Mouse (Mus musculus) stomach, postnatal 0 days (tissue): ENCODE results near the gene Rab7b. TPM values are rescaled to one million over a fixed set of nuclear protein-coding genes. Genes with fewer than 3 reads are reported as not detected.

ENCODE experiments used
- ATAC-seq: fragments of 200-750 bp; cut with Nextera tagmentation; 2 replicates; pipeline ENCODE4 v1.8.0; 2017; ENCODE audit not compliant: low FRiP score, low TSS enrichment
- DNase-seq: peaks from one replicate; pipeline ENCODE4 v3.0.0-alpha.2; 2016; ENCODE audit warnings: low spot score
- H3K27ac ChIP-seq: fragments of 300-500 bp; sonication (generic); replicated peaks from 2 replicates; pipeline ENCODE4 v1.5.1; 2014; ENCODE audit warnings: mild to moderate bottlenecking, control low read depth
- H3K27me3 ChIP-seq: fragments of 300-500 bp; sonication (generic); 2 replicates; pipeline ENCODE4 v1.6.1; 2014; ENCODE audit warnings: low read length; ENCODE audit not compliant: control insufficient read depth, insufficient read depth
- H3K36me3 ChIP-seq: fragments of 300-500 bp; sonication (generic); 2 replicates; pipeline ENCODE4 v1.6.1; 2014; ENCODE audit warnings: low read length, mixed read lengths; ENCODE audit not compliant: control insufficient read depth, insufficient read depth
- H3K4me1 ChIP-seq: fragments of 300-500 bp; sonication (generic); replicated peaks from 2 replicates; pipeline ENCODE4 v1.6.1; 2014; ENCODE audit warnings: antibody characterized with exemption; ENCODE audit not compliant: control insufficient read depth, insufficient read depth
- H3K4me2 ChIP-seq: fragments of 300-500 bp; sonication (generic); replicated peaks from 2 replicates; pipeline ENCODE4 v1.6.1; 2014; ENCODE audit warnings: low read depth, mild to moderate bottlenecking, control low read depth, moderate library complexity
- H3K4me3 ChIP-seq: fragments of 300-500 bp; sonication (generic); 2 replicates; pipeline ENCODE4 v1.5.1; 2014; ENCODE audit warnings: low read depth, low read length, control low read depth
- H3K9ac ChIP-seq: fragments of 300-500 bp; sonication (generic); 2 replicates; pipeline ENCODE4 v1.6.1; 2014; ENCODE audit warnings: mild to moderate bottlenecking, low read length, control low read depth, mixed read lengths
- H3K9me3 ChIP-seq: fragments of 300-500 bp; sonication (generic); 2 replicates; pipeline ENCODE4 v1.6.1; 2016; ENCODE audit warnings: low read length; ENCODE audit not compliant: control insufficient read depth
- CTCF ChIP-seq: IDR thresholded peaks from 2 replicates; pipeline ENCODE4 v1.5.1; 2016; ENCODE audit warnings: antibody characterized with exemption, low read depth, mild to moderate bottlenecking, moderate library complexity
- EP300 ChIP-seq: optimal IDR thresholded peaks from 2 replicates; pipeline ENCODE3; 2016; ENCODE audit warnings: antibody characterized with exemption
- WGBS: fragments of 180-500 bp; shearing (Covaris S2); extraction: QIAGEN DNeasy Blood & Tissue Kit; methylation state at CpG from one replicate; pipeline ENCODE4 v1.1.7; 2014; 5-methylcytosine and 5-hydroxymethylcytosine counted together
- polyA plus RNA-seq: library from polyadenylated mRNA; unstranded; fragments of >200 nt; fragmentation: Nextera tagmentation; extraction: Ambion mirVana; gene quantifications from 2 replicates; pipeline ENCODE4 v1.2.1, GENCODE M21; 2015

Rab7b gene
- polyA plus RNA-seq, 1 experiment from 2014 or later: 13.5 TPM

GRCm38 (mm10) chr1:131664136-131664535 lies 24.4 kb upstream of the Rab7b start:
- Histone ChIP-seq H3K9ac (no peak overlapping the region), H3K4me1 (no peaks in the 10 kb centered on the region), H3K4me3 (no peak overlapping the region), H3K9me3 (no peaks in the 10 kb centered on the region), H3K27me3 (no peaks in the 10 kb centered on the region), H3K36me3 (no peaks in the 10 kb centered on the region), H3K4me2 (no peak overlapping the region; the same call in 1 of the 2 replicates), H3K27ac (no peak overlapping the region; the same call in 1 of the 2 replicates)
- WGBS: 80% methylated on average over 5 of the region's 5 CpGs
- TF ChIP-seq EP300 (no peak), CTCF (no peak)
- ATAC-seq (no peak), DNase-seq (no peak)

- no peaks in the 10 kb centered on the region for H3K36me3 ChIP-seq
- H3K9me3 ChIP-seq: no peaks in the 10 kb centered on the region
- no peak for ATAC-seq
- H3K27me3 ChIP-seq: no peaks in the 10 kb centered on the region
- no peak overlapping the region for H3K27ac ChIP-seq
- 82% methylated on average over 1 of the region's 1 CpGs for WGBS
- TF ChIP-seq EP300 (no peak), CTCF (no peak)
- H3K4me2 ChIP-seq: no peak overlapping the region
- H3K4me3 ChIP-seq: no peak overlapping the region
- H3K9ac ChIP-seq: no peak overlapping the region
- no peaks in the 10 kb centered on the region for H3K4me1 ChIP-seq
- DNase-seq: no peak
Observed at GRCm38 (mm10) chr1:131665886-131666285, 22.6 kb upstream of the Rab7b start.

- Histone ChIP-seq H3K9me3 (no peaks in the 10 kb centered on the region), H3K9ac (no peak overlapping the region), H3K4me1 (no peaks in the 10 kb centered on the region), H3K27me3 (no peaks in the 10 kb centered on the region), H3K4me2 (no peak overlapping the region), H3K36me3 (no peaks in the 10 kb centered on the region), H3K4me3 (no peak overlapping the region), H3K27ac (no peak overlapping the region)
- ATAC-seq (no peak), DNase-seq (no peak)
- WGBS: 83% methylated on average over 8 of the region's 8 CpGs
- TF ChIP-seq EP300 (no peak), CTCF (no peak)
Observed at GRCm38 (mm10) chr1:131671113-131671512, 17.4 kb upstream of the Rab7b start.

- Histone ChIP-seq H3K27ac (no peak overlapping the region), H3K4me2 (no peak overlapping the region), H3K36me3 (no peaks in the 10 kb centered on the region), H3K4me3 (no peak overlapping the region), H3K9ac (no peak overlapping the region), H3K27me3 (no peaks in the 10 kb centered on the region), H3K9me3 (no peaks in the 10 kb centered on the region), H3K4me1 (no peaks in the 10 kb centered on the region)
- 76% methylated on average over 7 of the region's 7 CpGs for WGBS
- TF ChIP-seq CTCF: no peak
- no peak for TF ChIP-seq EP300
- ATAC-seq (no peak; the same call in 1 of the 2 replicates), DNase-seq (no peak)
Observed at GRCm38 (mm10) chr1:131672361-131672760, 16.1 kb upstream of the Rab7b start.

- no peak for TF ChIP-seq EP300
- TF ChIP-seq CTCF: no peak
- no peaks in the 10 kb centered on the region for H3K4me1 ChIP-seq
- no peak overlapping the region for H3K9ac ChIP-seq
- H3K27me3 ChIP-seq: no peaks in the 10 kb centered on the region
- H3K4me2 ChIP-seq: no peak overlapping the region
- no peaks in the 10 kb centered on the region for H3K36me3 ChIP-seq
- no peak for DNase-seq
- no peaks in the 10 kb centered on the region for H3K9me3 ChIP-seq
- 81% methylated on average over 5 of the region's 5 CpGs for WGBS
- no peak overlapping the region for H3K27ac ChIP-seq
- H3K4me3 ChIP-seq: no peak overlapping the region
- ATAC-seq: no peak
Observed at GRCm38 (mm10) chr1:131679644-131680043, 8.9 kb upstream of the Rab7b start.

GRCm38 (mm10) chr1:131687739-131688138 lies 756 bp upstream of the Rab7b start:
- ATAC-seq (no peak), DNase-seq (no peak)
- no peak overlapping the region for H3K27ac ChIP-seq
- peaks cover 3% of the 10 kb centered on the region; the same call in 1 of the 2 replicates for H3K4me1 ChIP-seq
- no peaks in the 10 kb centered on the region for H3K36me3 ChIP-seq
- no peaks in the 10 kb centered on the region for H3K27me3 ChIP-seq
- 95% methylated on average over 2 of the region's 2 CpGs for WGBS
- TF ChIP-seq EP300 (no peak), CTCF (no peak)
- H3K9ac ChIP-seq: no peak overlapping the region
- no peak overlapping the region for H3K4me2 ChIP-seq
- H3K4me3 ChIP-seq: no peak overlapping the region
- no peaks in the 10 kb centered on the region for H3K9me3 ChIP-seq
